Mouse (Mus musculus) heart, postnatal 10 days (tissue): ENCODE data around the gene Kcnmb1. TPM values are rescaled to one million over a fixed set of nuclear protein-coding genes. Genes with fewer than 3 reads are reported as not detected.

Experiments used
- DNase-seq, 2 experiments: peaks; one replicate each; pipeline ENCODE4 v3.0.0; 2021
- intact Hi-C: fragments of 180-260 bp; cut with DNase I; formaldehyde crosslinking; loops from one replicate; pipeline ENCODE4 v1.15.1; 2025
- total RNA-seq, 2 experiments: library from RNA; stranded (reverse); gene quantifications; 2 replicates each; pipeline ENCODE4 v1.2.3; 2021

Gene Kcnmb1
- total RNA-seq = 1 to 10 TPM in 1 of 2 experiments, under 1 TPM in 1; 0.99 to 1.2 TPM

- DNase-seq = peak; percentile 15 to 22
- intact Hi-C loops = no loop called here
Observed at GRCm38 (mm10) chr11:33962688-33963407, at the start of gene Kcnmb1. TSS of gene Kcnmb1 (plus strand) at chr11:33963013.

- no peak for DNase-seq
Observed at GRCm38 (mm10) chr11:33913061-33913460, 49.8 kb upstream of the Kcnmb1 start.

GRCm38 (mm10) chr11:33914216-33914615 lies 48.6 kb upstream of the Kcnmb1 start:
- intact Hi-C loops = no loop called here
- no peak for DNase-seq

More at GRCm38 (mm10) chr11:33913061-33913460, 49.8 kb upstream of the Kcnmb1 start:
- intact Hi-C loops = no loop called here

GRCm38 (mm10) chr11:33917574-33917973 lies 45.2 kb upstream of the Kcnmb1 start:
- peak; percentile 58 to 77 for DNase-seq
- intact Hi-C loops = loop anchor here (1.0 to 2.0 kb wide), 2 partner anchors 184 to 193 kb away; no protein-coding TSS in a partner anchor

- intact Hi-C loops = no loop called here
- no peak for DNase-seq
Observed at GRCm38 (mm10) chr11:33918424-33918823, 44.4 kb upstream of the Kcnmb1 start.

GRCm38 (mm10) chr11:33919826-33920225 lies 43.0 kb upstream of the Kcnmb1 start:
- intact Hi-C loops = no loop called here

GRCm38 (mm10) chr11:33921451-33921850 lies 41.4 kb upstream of the Kcnmb1 start:
- no peak for DNase-seq
- intact Hi-C loops = no loop called here

More at GRCm38 (mm10) chr11:33919826-33920225, 43.0 kb upstream of the Kcnmb1 start:
- DNase-seq = no peak

- DNase-seq = no peak
- intact Hi-C loops = no loop called here
Observed at GRCm38 (mm10) chr11:33923031-33923430, 39.8 kb upstream of the Kcnmb1 start.

- intact Hi-C loops = loop anchor here (5.0 kb wide), 2 partner anchors 82 to 147 kb away; no protein-coding TSS in a partner anchor
Observed at GRCm38 (mm10) chr11:33925778-33926177, 37.0 kb upstream of the Kcnmb1 start.

GRCm38 (mm10) chr11:33926551-33926950 lies 36.3 kb upstream of the Kcnmb1 start:
- no peak for DNase-seq
- intact Hi-C loops = loop anchor here (5.0 kb wide), 2 partner anchors 81 to 146 kb away; no protein-coding TSS in a partner anchor

More at GRCm38 (mm10) chr11:33925778-33926177, 37.0 kb upstream of the Kcnmb1 start:
- no peak for DNase-seq

GRCm38 (mm10) chr11:33927321-33927720 lies 35.5 kb upstream of the Kcnmb1 start:
- intact Hi-C loops = loop anchor here (5.0 kb wide), 2 partner anchors 80 to 145 kb away; no protein-coding TSS in a partner anchor
- DNase-seq = no peak

GRCm38 (mm10) chr11:33927836-33928235 lies 35.0 kb upstream of the Kcnmb1 start:
- intact Hi-C loops = loop anchor here (5.0 kb wide), 2 partner anchors 79 to 144 kb away; no protein-coding TSS in a partner anchor
- no peak for DNase-seq

- intact Hi-C loops = loop anchor here (5.0 kb wide), 2 partner anchors 79 to 144 kb away; no protein-coding TSS in a partner anchor
- DNase-seq = peak; percentile 35 to 53
Observed at GRCm38 (mm10) chr11:33928658-33929057, 34.2 kb upstream of the Kcnmb1 start.

GRCm38 (mm10) chr11:33929412-33929811 lies 33.4 kb upstream of the Kcnmb1 start:
- intact Hi-C loops = loop anchor here (5.0 kb wide), 2 partner anchors 78 to 143 kb away; no protein-coding TSS in a partner anchor
- no peak for DNase-seq

GRCm38 (mm10) chr11:33931836-33932385 lies 30.9 kb upstream of the Kcnmb1 start:
- intact Hi-C loops = no loop called here
- DNase-seq = no peak

- intact Hi-C loops = no loop called here
Observed at GRCm38 (mm10) chr11:33932386-33933111, 30.3 kb upstream of the Kcnmb1 start.

GRCm38 (mm10) chr11:33934286-33934685 lies 28.5 kb upstream of the Kcnmb1 start:
- intact Hi-C loops = no loop called here
- DNase-seq = no peak

More at GRCm38 (mm10) chr11:33932386-33933111, 30.3 kb upstream of the Kcnmb1 start:
- no peak for DNase-seq

GRCm38 (mm10) chr11:33937641-33938040 lies 25.2 kb upstream of the Kcnmb1 start:
- intact Hi-C loops = no loop called here
- DNase-seq = no peak

- intact Hi-C loops = no loop called here
- DNase-seq = no peak
Observed at GRCm38 (mm10) chr11:33938561-33939274, 24.1 kb upstream of the Kcnmb1 start.

- intact Hi-C loops = no loop called here
- no peak for DNase-seq
Observed at GRCm38 (mm10) chr11:33939456-33940113, 23.2 kb upstream of the Kcnmb1 start.
